Mouse (Mus musculus): ENCODE data around the gene Fgd6. TPM values are rescaled to one million over a fixed set of nuclear protein-coding genes. Genes with fewer than 3 reads are reported as not detected.

The Fgd6 gene
- polyA plus RNA-seq, 1 experiment from 2014 or later, result 3.3 TPM

GRCm38 (mm10) chr10:94021059-94021458 is 14.7 kb upstream of the Fgd6 start:
- H3K4me2 ChIP-seq, result no peak overlapping the region
- H3K4me3 ChIP-seq (replicated peaks), result no peak overlapping the region
- H3K36me3 ChIP-seq (replicated peaks), result peaks cover 7% of the 10 kb centered on the region
- no peaks in the 10 kb centered on the region; the same call in 1 of the 2 replicates for H3K4me1 ChIP-seq
- no peak for ATAC-seq (ENCODE audit: low FRiP score)
- WGBS, result 92% methylated on average over 4 of the region's 4 CpGs
- no peaks in the 10 kb centered on the region for H3K27me3 ChIP-seq
- H3K9me3 ChIP-seq, result no peaks in the 10 kb centered on the region
- H3K9ac ChIP-seq, result no peak overlapping the region
- no peak overlapping the region for H3K27ac ChIP-seq

GRCm38 (mm10) chr10:94025079-94025478 is 10.7 kb upstream of the Fgd6 start:
- no peak overlapping the region for H3K4me3 ChIP-seq (replicated peaks)
- no peaks in the 10 kb centered on the region for H3K27me3 ChIP-seq
- no peak overlapping the region for H3K4me2 ChIP-seq
- no peak overlapping the region for H3K9ac ChIP-seq
- no peaks in the 10 kb centered on the region for H3K9me3 ChIP-seq
- peaks cover 20% of the 10 kb centered on the region for H3K36me3 ChIP-seq (replicated peaks)
- H3K27ac ChIP-seq, result no peak overlapping the region
- ATAC-seq (ENCODE audit: low FRiP score), result no peak
- H3K4me1 ChIP-seq, result no peaks in the 10 kb centered on the region; the same call in 1 of the 2 replicates
- 93% methylated on average over 8 of the region's 8 CpGs for WGBS

GRCm38 (mm10) chr10:94028493-94028892 is 7.3 kb upstream of the Fgd6 start:
- H3K4me1 ChIP-seq, result peaks cover 7% of the 10 kb centered on the region
- no peak overlapping the region for H3K9ac ChIP-seq
- no peak for ATAC-seq (ENCODE audit: low FRiP score)
- no peak overlapping the region for H3K4me2 ChIP-seq
- 82% methylated on average over 6 of the region's 6 CpGs for WGBS
- H3K4me3 ChIP-seq (replicated peaks), result no peak overlapping the region
- H3K36me3 ChIP-seq (replicated peaks), result peaks cover 25% of the 10 kb centered on the region
- H3K27ac ChIP-seq, result no peak overlapping the region
- H3K27me3 ChIP-seq, result no peaks in the 10 kb centered on the region
- H3K9me3 ChIP-seq, result no peaks in the 10 kb centered on the region

GRCm38 (mm10) chr10:94031164-94031563 is 4.6 kb upstream of the Fgd6 start:
- no peak for ATAC-seq (ENCODE audit: low FRiP score)
- 92% methylated on average over 6 of the region's 6 CpGs for WGBS
- no peaks in the 10 kb centered on the region for H3K27me3 ChIP-seq

GRCm38 (mm10) chr10:94034876-94035657 is 734 bp upstream of the Fgd6 start:
- peak overlapping the region; percentile 79 for H3K4me2 ChIP-seq
- no peaks in the 10 kb centered on the region for H3K9me3 ChIP-seq
- peak overlapping the region; percentile 74 for H3K9ac ChIP-seq
- H3K27ac ChIP-seq, result peak overlapping the region; percentile 5; the same call in 1 of the 2 replicates
- peaks cover 20% of the 10 kb centered on the region for H3K4me1 ChIP-seq
- H3K27me3 ChIP-seq, result no peaks in the 10 kb centered on the region
- WGBS, result under 1% methylated on average over 30 of the region's 30 CpGs
- H3K36me3 ChIP-seq (replicated peaks), result peaks cover 6% of the 10 kb centered on the region; the same call in 1 of the 2 replicates
- peak; percentile 82 for ATAC-seq (ENCODE audit: low FRiP score)
- H3K4me3 ChIP-seq (replicated peaks), result peak overlapping the region; percentile 71

More at GRCm38 (mm10) chr10:94031164-94031563, 4.6 kb upstream of the Fgd6 start:
- no peak overlapping the region for H3K27ac ChIP-seq
- H3K4me2 ChIP-seq, result no peak overlapping the region
- H3K36me3 ChIP-seq (replicated peaks), result peaks cover 18% of the 10 kb centered on the region; the same call in 1 of the 2 replicates
- no peak overlapping the region for H3K9ac ChIP-seq
- no peaks in the 10 kb centered on the region for H3K9me3 ChIP-seq
- no peak overlapping the region for H3K4me3 ChIP-seq (replicated peaks)
- peaks cover 16% of the 10 kb centered on the region for H3K4me1 ChIP-seq

- Histone ChIP-seq H3K9me3 (no peaks in the 10 kb centered on the region), H3K4me2 (peak overlapping the region; percentile 79), H3K27ac (0 out of 2 replicates have a peak overlapping the region, but pooled peaks have one; percentile 36), H3K4me3 (replicated peaks) (peak overlapping the region; percentile 71), H3K9ac (peak overlapping the region; percentile 75), H3K27me3 (no peaks in the 10 kb centered on the region), H3K36me3 (replicated peaks) (no peaks in the 10 kb centered on the region), H3K4me1 (peaks cover 20% of the 10 kb centered on the region)
- WGBS, result under 1% methylated on average over 32 of the region's 32 CpGs
- no peak for ATAC-seq (ENCODE audit: low FRiP score)
These were observed 566 bp downstream of the Fgd6 start for GRCm38 (mm10) chr10:94036375-94036758.

GRCm38 (mm10) chr10:94037196-94037595 is 1.4 kb downstream of the Fgd6 start:
- Histone ChIP-seq H3K27me3 (no peaks in the 10 kb centered on the region), H3K9me3 (no peaks in the 10 kb centered on the region), H3K4me3 (replicated peaks) (peak overlapping the region; percentile 71; the same call in 1 of the 2 replicates), H3K4me2 (peak overlapping the region; percentile 79), H3K4me1 (peaks cover 20% of the 10 kb centered on the region), H3K9ac (no peak overlapping the region), H3K27ac (no peak overlapping the region), H3K36me3 (replicated peaks) (no peaks in the 10 kb centered on the region)
- no peak for ATAC-seq (ENCODE audit: low FRiP score)
- WGBS, result 43% methylated on average over 9 of the region's 9 CpGs

- H3K4me2 ChIP-seq, result no peak overlapping the region
- no peak for ATAC-seq (ENCODE audit: low FRiP score)
- H3K9me3 ChIP-seq, result no peaks in the 10 kb centered on the region
- no peak overlapping the region for H3K9ac ChIP-seq
- 82% methylated on average over 4 of the region's 4 CpGs for WGBS
- no peak overlapping the region for H3K4me3 ChIP-seq (replicated peaks)
- no peaks in the 10 kb centered on the region for H3K27me3 ChIP-seq
- H3K36me3 ChIP-seq (replicated peaks), result no peaks in the 10 kb centered on the region
- no peak overlapping the region for H3K27ac ChIP-seq
- peaks cover 20% of the 10 kb centered on the region for H3K4me1 ChIP-seq
These were observed 1.8 kb downstream of the Fgd6 start for GRCm38 (mm10) chr10:94037596-94037995.

GRCm38 (mm10) chr10:94038366-94039260 is 2.8 kb downstream of the Fgd6 start:
- H3K27ac ChIP-seq, result no peak overlapping the region
- no peak overlapping the region for H3K4me3 ChIP-seq (replicated peaks)
- H3K9ac ChIP-seq, result no peak overlapping the region
- H3K36me3 ChIP-seq (replicated peaks), result no peaks in the 10 kb centered on the region
- ATAC-seq (ENCODE audit: low FRiP score), result no peak
- no peak overlapping the region for H3K4me2 ChIP-seq
- 70% methylated on average over 7 of the region's 7 CpGs for WGBS
- no peaks in the 10 kb centered on the region for H3K9me3 ChIP-seq
- peaks cover 14% of the 10 kb centered on the region for H3K4me1 ChIP-seq
- H3K27me3 ChIP-seq, result peaks cover 2% of the 10 kb centered on the region; the same call in 1 of the 2 replicates

- Histone ChIP-seq H3K36me3 (replicated peaks) (peaks cover 6% of the 10 kb centered on the region; the same call in 1 of the 2 replicates), H3K4me3 (replicated peaks) (no peak overlapping the region), H3K9ac (no peak overlapping the region), H3K4me2 (no peak overlapping the region), H3K27me3 (peaks cover 4% of the 10 kb centered on the region; the same call in 1 of the 2 replicates), H3K9me3 (no peaks in the 10 kb centered on the region), H3K27ac (no peak overlapping the region), H3K4me1 (peaks cover 9% of the 10 kb centered on the region; the same call in 1 of the 2 replicates)
- 22% methylated on average over 10 of the region's 10 CpGs for WGBS
- no peak for ATAC-seq (ENCODE audit: low FRiP score)
These were observed 8.1 kb downstream of the Fgd6 start for GRCm38 (mm10) chr10:94043908-94044307.

- peaks cover 6% of the 10 kb centered on the region; the same call in 1 of the 2 replicates for H3K36me3 ChIP-seq (replicated peaks)
- H3K9me3 ChIP-seq, result no peaks in the 10 kb centered on the region
- no peak overlapping the region for H3K27ac ChIP-seq
- no peak overlapping the region for H3K4me3 ChIP-seq (replicated peaks)
- no peak overlapping the region for H3K4me2 ChIP-seq
- no peak for ATAC-seq (ENCODE audit: low FRiP score)
- 94% methylated on average over 13 of the region's 13 CpGs for WGBS
- H3K4me1 ChIP-seq, result peaks cover 9% of the 10 kb centered on the region
- H3K9ac ChIP-seq, result no peak overlapping the region
- H3K27me3 ChIP-seq, result peaks cover 4% of the 10 kb centered on the region; the same call in 1 of the 2 replicates
These were observed 9.5 kb downstream of the Fgd6 start for GRCm38 (mm10) chr10:94045301-94045700.

GRCm38 (mm10) chr10:94047024-94047423 is 11.2 kb downstream of the Fgd6 start:
- 52% methylated on average over 1 of the region's 1 CpGs for whole genome bisulfite sequencing
- Histone ChIP-seq H3K4me1 (peaks cover 9% of the 10 kb centered on the region), H3K4me2 (no peak overlapping the region), H3K4me3 (replicated peaks) (no peak overlapping the region), H3K27ac (no peak overlapping the region), H3K27me3 (peaks cover 4% of the 10 kb centered on the region; the same call in 1 of the 2 replicates), H3K36me3 (replicated peaks) (peaks cover 6% of the 10 kb centered on the region; the same call in 1 of the 2 replicates), H3K9ac (no peak overlapping the region), H3K9me3 (no peaks in the 10 kb centered on the region)
- ATAC-seq (ENCODE audit: low FRiP score), result no peak

Data from forebrain, embryonic 12.5 days (tissue).